Mouse (Mus musculus) heart, adult 18-20 months (tissue): ENCODE measurements at regions not wholly inside any gene's neighbourhood (a gene's known extent, or its start where the extent isn't known, plus 50 kb on each side); places are given as distances from the start of the nearest gene placed in this dataset.
A peak's percentile ranks its signal among the peaks of the same experiment; 100 is the strongest.

ENCODE experiments used
- DNase-seq, 2 experiments: peaks; one replicate each; pipeline ENCODE4 v3.0.0; 2021 to 2022; ENCODE audit warnings: mixed read lengths in 1 of 2

- no peak for DNase-seq
These were observed 74.0 kb downstream of the Nxf2 start for GRCm38 (mm10) chrX:134890583-134890982.

GRCm38 (mm10) chrX:134889634-134890033 lies 74.9 kb downstream of the Nxf2 start:
- DNase-seq = no peak

GRCm38 (mm10) chrX:134882334-134882733 lies 73.3 kb upstream of the Armcx2 start:
- peak in 1 of 2 experiments; percentile 5 for DNase-seq

- no peak for DNase-seq
These were observed 70.9 kb upstream of the Armcx2 start for GRCm38 (mm10) chrX:134879877-134880276.

GRCm38 (mm10) chrX:134878870-134879269 lies 69.8 kb upstream of the Armcx2 start:
- DNase-seq = no peak

- DNase-seq = peak in 1 of 2 experiments; percentile 3
These were observed 65.7 kb upstream of the Armcx2 start for GRCm38 (mm10) chrX:134874696-134875095.

GRCm38 (mm10) chrX:134873651-134874050 lies 64.6 kb upstream of the Armcx2 start:
- peak; percentile 5 to 22 for DNase-seq

GRCm38 (mm10) chrX:134861641-134862040 lies 52.6 kb upstream of the Armcx2 start:
- no peak for DNase-seq
